Mouse (Mus musculus): Measurements from ENCODE around the gene Nrp1.

Gene Nrp1

DNA sequence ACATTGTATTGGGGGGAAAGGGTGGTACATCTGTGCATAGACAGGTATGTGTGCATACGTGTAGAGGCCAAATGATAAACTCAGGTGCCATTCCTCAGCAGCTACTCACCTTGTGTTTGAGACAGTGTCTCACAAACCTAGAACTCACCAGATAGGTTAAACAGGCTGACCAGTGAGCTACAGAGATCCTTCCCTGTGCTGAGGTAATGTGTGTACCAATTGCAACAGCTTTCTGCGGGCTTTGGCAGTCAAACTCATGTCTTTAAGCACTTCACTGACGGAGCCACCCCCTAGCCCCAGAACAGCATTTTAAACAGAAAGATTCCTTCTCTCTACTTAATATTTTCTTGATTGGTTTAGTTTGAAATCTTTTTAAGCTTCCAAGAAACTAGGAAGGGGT is 88.2 kb downstream of the Nrp1 start:
- in situ Hi-C loops (cut with MboI; ENCODE audit: low pct_unique_long_range_greater_than_20kb in 1 of 2, low sequenced_read_pairs in 2 of 2, unreplicated experiment in 1 of 2), result no loop called here

DNA sequence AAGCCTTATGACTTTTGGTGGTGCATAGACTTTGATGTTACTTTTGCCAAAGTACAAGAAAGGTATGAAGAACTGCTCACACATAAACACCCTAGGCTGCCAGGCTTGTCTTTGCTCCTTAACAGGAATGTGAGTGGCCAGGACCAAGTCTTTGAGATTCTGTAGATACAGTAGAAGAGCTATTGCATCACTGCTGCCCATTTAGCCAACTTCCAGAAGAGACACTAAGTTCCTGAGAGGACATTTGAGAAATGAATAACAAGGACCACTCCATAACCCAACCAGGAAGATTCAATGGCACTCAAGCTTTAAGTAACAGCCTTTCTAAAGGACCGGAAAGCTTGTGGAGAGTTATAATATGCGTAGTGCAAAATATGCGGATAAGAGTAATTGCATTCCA is 88.9 kb downstream of the Nrp1 start:
- in situ Hi-C loops (cut with MboI; ENCODE audit: low pct_unique_long_range_greater_than_20kb in 1 of 2, low sequenced_read_pairs in 2 of 2, unreplicated experiment in 1 of 2), result no loop called here

DNA sequence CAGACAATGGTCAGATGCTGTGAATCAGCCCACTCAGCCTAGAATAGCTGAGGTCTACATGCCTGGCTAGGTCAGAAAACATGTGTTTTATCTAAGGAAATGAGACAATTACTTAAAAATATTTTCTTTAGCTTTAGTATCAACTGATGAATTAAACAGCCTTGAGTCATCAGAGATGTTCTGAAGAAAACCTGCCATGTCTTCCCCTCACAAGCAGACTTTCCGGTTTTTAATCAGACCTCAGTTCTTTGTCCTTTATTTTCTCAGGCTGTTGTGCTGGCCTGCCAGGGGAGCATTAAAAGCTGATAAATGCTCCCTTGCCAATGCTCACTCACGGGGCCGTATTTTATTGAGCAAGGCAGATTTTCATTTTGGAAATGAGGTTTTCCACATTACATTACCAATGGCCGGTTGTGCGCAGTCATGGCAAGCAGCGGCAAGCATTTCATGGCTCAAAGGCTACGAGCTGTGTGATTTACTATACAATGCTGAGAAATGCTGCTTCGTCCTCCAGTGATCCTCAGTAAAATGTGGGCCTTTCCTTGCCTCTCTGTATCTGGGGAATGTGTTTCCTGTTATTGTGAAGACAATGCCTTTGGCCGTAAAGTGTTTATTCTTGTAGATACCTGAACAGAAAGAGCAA is 92.1 kb downstream of the Nrp1 start:
- in situ Hi-C loops (cut with MboI; ENCODE audit: low pct_unique_long_range_greater_than_20kb in 1 of 2, low sequenced_read_pairs in 2 of 2, unreplicated experiment in 1 of 2), result no loop called here

DNA sequence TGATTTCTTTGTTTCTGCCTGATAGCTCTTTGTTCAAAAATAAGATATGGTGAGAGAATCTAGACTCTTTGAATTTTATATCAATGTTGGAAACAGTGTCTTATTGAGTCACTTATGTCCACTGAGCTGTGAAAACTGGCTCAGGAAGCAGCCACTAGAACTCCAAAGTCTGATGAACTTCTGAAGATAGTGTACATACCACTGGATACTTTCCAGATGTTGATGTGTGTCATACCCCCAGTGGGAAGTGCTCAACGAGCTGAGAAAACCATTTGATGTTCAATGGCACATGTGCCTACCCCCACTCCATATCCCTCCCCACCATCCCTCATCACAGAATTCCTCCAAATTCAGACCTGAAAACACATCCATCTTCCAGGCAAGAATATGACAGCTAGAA is 92.7 kb downstream of the Nrp1 start:
- in situ Hi-C loops (cut with MboI; ENCODE audit: low pct_unique_long_range_greater_than_20kb in 1 of 2, low sequenced_read_pairs in 2 of 2, unreplicated experiment in 1 of 2), result no loop called here

DNA sequence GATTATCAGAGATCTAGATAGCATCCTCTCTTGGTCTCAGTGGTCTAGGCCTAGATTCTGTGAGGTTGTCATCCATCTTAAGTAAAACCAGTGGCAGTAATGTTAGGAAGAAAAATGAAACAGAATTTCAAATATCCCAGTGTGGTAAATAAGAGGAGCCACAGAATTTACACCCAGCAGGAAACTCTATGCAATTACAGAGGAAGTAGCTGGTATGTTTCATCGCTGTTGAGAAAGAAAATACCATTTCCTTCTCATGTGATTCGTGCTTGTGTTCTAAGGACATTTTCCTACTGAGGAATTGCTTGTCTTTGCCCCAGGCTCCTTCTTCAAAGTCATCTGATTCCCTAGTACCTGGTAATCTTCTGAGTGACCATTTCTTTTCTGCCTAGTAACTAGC is 95.1 kb downstream of the Nrp1 start:
- in situ Hi-C loops (cut with MboI; ENCODE audit: low pct_unique_long_range_greater_than_20kb in 1 of 2, low sequenced_read_pairs in 2 of 2, unreplicated experiment in 1 of 2), result no loop called here

- in situ Hi-C loops (cut with MboI; ENCODE audit: low pct_unique_long_range_greater_than_20kb in 1 of 2, low sequenced_read_pairs in 2 of 2, unreplicated experiment in 1 of 2), result no loop called here
Observed at GRCm38 (mm10) chr8:128454026-128454425, 95.6 kb downstream of the Nrp1 start.

- in situ Hi-C loops (cut with MboI; ENCODE audit: low pct_unique_long_range_greater_than_20kb in 1 of 2, low sequenced_read_pairs in 2 of 2, unreplicated experiment in 1 of 2), result no loop called here
Observed at GRCm38 (mm10) chr8:128457277-128457676, 98.9 kb downstream of the Nrp1 start.

- in situ Hi-C loops (cut with MboI; ENCODE audit: low pct_unique_long_range_greater_than_20kb in 1 of 2, low sequenced_read_pairs in 2 of 2, unreplicated experiment in 1 of 2), result no loop called here
Observed at GRCm38 (mm10) chr8:128459704-128460103, 101.3 kb downstream of the Nrp1 start.

DNA sequence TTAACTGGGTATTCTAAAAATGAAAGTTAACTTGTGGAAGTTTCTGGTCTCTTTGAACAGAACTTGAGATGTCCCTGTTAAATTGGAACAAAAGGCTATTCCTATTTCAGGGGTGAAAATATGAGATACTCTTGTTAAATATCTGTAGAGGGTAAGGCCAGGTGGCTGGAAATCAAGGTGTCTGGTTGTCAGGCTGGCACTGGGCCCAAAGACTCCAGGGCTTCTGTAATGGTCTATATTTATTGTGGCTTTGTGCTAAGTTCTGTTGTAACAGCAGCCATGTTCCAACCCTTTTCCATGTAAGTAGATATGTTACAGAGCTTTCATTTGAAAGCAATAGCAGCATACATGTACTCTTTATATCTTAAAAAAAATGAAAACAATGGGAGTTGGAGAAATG is 103.3 kb downstream of the Nrp1 start:
- in situ Hi-C loops (cut with MboI; ENCODE audit: low pct_unique_long_range_greater_than_20kb in 1 of 2, low sequenced_read_pairs in 2 of 2, unreplicated experiment in 1 of 2), result no loop called here

DNA sequence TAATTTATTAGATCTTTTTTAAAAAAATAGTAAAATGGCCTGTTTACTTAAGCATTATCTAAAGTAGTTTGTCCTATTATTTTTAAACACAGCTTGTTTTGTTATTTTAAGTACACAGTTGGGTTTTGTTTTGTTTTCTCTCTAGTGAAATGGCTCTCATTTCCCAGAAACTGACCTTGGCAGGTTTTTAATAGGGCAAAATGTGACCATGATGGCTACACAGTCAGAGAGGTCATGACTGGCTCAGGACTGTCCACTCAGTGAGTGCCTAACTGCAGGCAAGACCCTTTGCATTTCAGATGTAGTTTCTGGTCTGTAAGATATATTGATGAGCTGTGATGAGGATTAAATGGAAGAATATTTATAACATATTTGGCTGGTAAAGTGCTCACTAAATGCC is 104.8 kb downstream of the Nrp1 start:
- in situ Hi-C loops (cut with MboI; ENCODE audit: low pct_unique_long_range_greater_than_20kb in 1 of 2, low sequenced_read_pairs in 2 of 2, unreplicated experiment in 1 of 2), result no loop called here

DNA sequence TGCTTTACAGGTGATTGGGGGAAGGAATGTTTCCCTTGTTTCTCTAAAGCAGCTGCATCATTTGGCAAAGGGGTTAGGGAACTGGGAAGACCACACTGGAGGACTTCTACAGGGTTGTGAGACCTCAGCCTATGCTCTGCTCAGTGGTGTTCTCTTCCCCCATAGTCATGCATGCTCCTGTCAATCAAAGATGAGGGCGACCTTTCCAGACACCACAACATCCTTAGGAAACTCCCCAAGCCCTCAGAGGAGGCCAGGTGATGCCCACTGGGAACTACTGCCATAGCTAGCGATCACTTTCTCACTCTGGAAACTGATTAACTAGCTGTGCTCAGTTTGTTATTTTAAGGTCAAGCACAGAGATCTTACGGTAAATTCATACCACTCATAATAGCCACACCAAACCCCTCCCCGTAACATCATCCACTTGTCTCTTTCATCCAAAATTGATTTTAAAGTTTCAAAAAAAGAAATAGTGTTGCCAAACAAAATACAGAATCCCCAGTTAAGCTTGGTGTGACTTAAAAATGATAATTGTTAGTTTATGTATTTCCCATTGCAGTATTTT is 105.7 kb downstream of the Nrp1 start:
- in situ Hi-C loops (cut with MboI; ENCODE audit: low pct_unique_long_range_greater_than_20kb in 1 of 2, low sequenced_read_pairs in 2 of 2, unreplicated experiment in 1 of 2), result no loop called here

GRCm38 (mm10) chr8:128465553-128465952 is 107.1 kb downstream of the Nrp1 start:
- in situ Hi-C loops (cut with MboI; ENCODE audit: low pct_unique_long_range_greater_than_20kb in 1 of 2, low sequenced_read_pairs in 2 of 2, unreplicated experiment in 1 of 2), result no loop called here

DNA sequence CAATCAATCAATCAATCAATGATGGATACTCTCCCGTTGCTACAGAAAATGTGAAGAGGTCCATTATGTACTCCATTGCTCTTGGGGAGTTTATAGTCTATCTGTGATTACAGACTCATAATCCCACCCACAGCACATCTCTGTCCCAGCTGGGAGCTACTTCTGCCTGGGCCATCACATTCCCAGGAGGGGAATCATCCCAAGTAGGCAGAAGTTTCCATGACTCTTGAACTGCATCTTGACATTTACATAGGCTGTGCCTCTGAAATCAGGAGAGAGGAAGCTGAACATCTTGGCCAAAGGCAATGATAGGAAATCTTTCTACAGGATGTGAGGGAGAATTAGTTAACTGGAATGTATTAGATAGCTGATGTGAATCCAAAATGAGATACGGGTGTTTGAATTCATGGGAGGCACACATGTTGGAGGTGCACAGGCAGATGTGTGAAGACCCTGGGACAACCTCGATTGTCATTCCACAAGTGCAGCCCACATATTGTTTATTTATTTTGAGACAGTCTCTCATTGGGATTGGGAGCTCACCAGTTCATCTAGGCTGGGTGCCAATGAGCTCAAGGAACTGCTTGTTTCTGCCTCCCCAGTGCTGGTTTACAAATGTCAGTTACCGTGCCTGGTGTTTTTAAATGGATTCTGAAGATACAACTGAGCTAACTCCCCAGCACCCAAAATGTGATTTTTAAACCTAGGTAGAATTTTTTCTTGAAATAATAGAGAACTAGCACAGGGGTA is 108.5 kb downstream of the Nrp1 start:
- in situ Hi-C loops (cut with MboI; ENCODE audit: low pct_unique_long_range_greater_than_20kb in 1 of 2, low sequenced_read_pairs in 2 of 2, unreplicated experiment in 1 of 2), result no loop called here

GRCm38 (mm10) chr8:128470097-128470496 is 111.7 kb downstream of the Nrp1 start:
- in situ Hi-C loops (cut with MboI; ENCODE audit: low pct_unique_long_range_greater_than_20kb in 1 of 2, low sequenced_read_pairs in 2 of 2, unreplicated experiment in 1 of 2), result no loop called here

- in situ Hi-C loops (cut with MboI; ENCODE audit: low pct_unique_long_range_greater_than_20kb in 1 of 2, low sequenced_read_pairs in 2 of 2, unreplicated experiment in 1 of 2), result no loop called here
Observed at GRCm38 (mm10) chr8:128471186-128471585, 112.8 kb downstream of the Nrp1 start.

DNA sequence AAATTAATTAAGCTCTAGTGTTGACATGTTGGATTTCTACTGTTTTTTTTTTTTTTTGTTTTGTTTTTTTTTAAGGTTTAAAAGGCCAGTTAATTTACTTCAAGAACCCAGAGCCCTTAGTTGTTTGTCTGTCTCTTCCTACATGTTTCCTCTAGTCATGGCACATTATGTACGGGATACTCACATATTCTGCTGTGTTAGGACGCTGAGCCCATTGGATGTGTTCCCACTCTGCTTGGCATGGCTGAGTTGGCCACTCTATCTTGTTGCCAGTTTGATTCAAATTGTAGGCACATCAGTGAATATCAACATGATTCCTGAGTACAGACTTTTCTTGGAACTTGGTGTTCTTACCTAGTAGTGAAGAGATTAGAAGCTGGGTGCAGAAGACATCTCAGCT is 114.5 kb downstream of the Nrp1 start:
- in situ Hi-C loops (cut with MboI; ENCODE audit: low pct_unique_long_range_greater_than_20kb in 1 of 2, low sequenced_read_pairs in 2 of 2, unreplicated experiment in 1 of 2), result no loop called here

- in situ Hi-C loops (cut with MboI; ENCODE audit: low pct_unique_long_range_greater_than_20kb in 1 of 2, low sequenced_read_pairs in 2 of 2, unreplicated experiment in 1 of 2), result no loop called here
Observed at GRCm38 (mm10) chr8:128473456-128474239, 115.2 kb downstream of the Nrp1 start.

DNA sequence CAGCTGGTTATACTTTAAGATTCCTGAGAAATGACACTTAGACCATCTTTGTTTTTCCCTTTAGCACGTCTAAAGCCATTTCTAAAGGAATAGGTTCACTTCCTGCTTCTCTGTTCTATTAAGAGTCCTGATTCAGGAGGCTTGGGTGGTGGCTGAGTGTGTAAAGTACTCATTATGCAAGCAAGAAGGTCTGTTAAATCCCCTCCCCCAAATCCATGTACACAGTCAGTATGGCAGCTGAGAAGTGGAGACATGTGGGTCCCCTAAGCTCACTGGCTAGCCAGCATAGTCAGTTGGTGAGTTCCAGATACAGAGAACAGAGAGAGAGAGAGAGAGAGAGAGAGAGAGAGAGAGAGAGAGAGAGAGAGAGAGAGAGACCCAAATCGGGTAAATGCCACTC is 116.2 kb downstream of the Nrp1 start:
- in situ Hi-C loops (cut with MboI; ENCODE audit: low pct_unique_long_range_greater_than_20kb in 1 of 2, low sequenced_read_pairs in 2 of 2, unreplicated experiment in 1 of 2), result loop anchor here in 1 of 2 experiments (25.0 kb wide), 1 partner anchor 1287 kb away; no protein-coding TSS in a partner anchor

DNA sequence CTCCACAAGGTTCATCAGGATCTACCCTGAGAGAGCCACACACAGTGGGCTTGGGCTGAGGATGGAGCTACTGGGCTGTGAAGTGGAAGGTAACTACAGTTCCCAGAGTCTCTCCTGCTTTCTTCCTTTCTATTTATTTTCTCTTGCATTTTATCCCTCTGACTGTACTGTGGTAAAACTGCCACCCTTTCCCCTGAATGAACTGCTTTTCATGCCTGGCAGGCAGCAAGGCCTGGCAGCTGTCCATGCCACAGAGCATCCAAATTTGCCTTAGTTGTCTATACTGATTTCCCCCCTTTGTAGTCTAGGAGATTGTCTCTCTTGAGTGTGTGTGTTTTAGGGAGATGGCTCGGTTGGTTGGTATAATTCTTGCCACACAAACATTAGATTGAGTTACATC is 117.8 kb downstream of the Nrp1 start:
- in situ Hi-C loops (cut with MboI; ENCODE audit: low pct_unique_long_range_greater_than_20kb in 1 of 2, low sequenced_read_pairs in 2 of 2, unreplicated experiment in 1 of 2), result loop anchor here in 1 of 2 experiments (25.0 kb wide), 1 partner anchor 1289 kb away; no protein-coding TSS in a partner anchor
